Comparison of ENCODE assay signal across 9 mouse cellular contexts in the genomic region with DNA sequence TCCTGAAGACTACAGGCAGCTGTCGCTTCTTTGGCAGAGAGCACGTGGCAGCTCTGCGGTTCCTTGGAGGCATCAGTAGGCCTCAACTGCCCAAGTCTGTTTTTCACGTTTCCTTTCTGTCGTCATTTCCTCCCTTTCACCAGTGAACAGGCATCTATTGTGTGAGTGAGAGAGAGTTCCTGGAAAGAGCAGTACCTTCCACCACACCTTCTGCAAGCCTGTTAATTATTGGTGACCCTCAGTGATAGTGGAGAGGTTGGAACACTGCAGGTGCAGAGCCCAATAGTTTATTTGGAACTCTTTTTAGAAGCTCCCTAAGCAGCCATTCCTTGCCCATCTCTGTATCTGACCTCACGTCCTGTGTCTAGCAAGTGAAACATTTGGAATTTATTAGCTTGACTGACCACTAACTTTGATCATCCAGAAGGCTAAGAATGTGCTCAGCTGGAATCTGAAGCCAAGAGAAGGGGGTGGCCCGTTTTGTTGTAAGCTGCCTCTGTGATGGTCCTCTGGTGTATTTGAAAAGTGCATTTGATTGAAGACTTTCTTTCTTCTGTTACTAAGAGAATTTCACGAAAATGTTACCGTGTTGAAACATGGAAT. TPM values are rescaled to one million over a fixed set of nuclear protein-coding genes. Genes with fewer than 3 reads are reported as not detected.
A peak's percentile ranks its signal among the peaks of the same experiment; 100 is the strongest.
DNase-seq lines count a peak whose midpoint lies in the region; ATAC-seq and TF ChIP-seq lines count a peak whose summit lies in the region.
"Had no signal": no experiment of that assay in that cellular context is flagged by ENCODE, and none has a peak within 500 bp of the region (broad histone marks: within the 10 kb centered on the region; RNA-seq: fewer than 3 reads in every experiment).

No protein-coding gene starts in this region.

- peaks cover 10% of the 10 kb centered on the region for H3K4me1 ChIP-seq in kidney, adult 2 months (ENCODE audit: control insufficient read depth, insufficient read depth, low read length)
- peaks cover 11% of the 10 kb centered on the region; the same call in 1 of the 2 replicates for H3K4me1 ChIP-seq in intestine, postnatal 0 days (replicated peaks; ENCODE audit: control insufficient read depth, insufficient read depth, low read length)
- peaks cover 10% of the 10 kb centered on the region for H3K4me1 ChIP-seq in cerebellum, adult 2 months (ENCODE audit: control insufficient read depth, insufficient read depth, low read length)

- no peaks in the 10 kb centered on the region for H3K27me3 ChIP-seq in kidney, adult 2 months (replicated peaks; ENCODE audit: control insufficient read depth, insufficient read depth, low read length)
- H3K27me3 ChIP-seq in intestine, postnatal 0 days (replicated peaks; ENCODE audit: control insufficient read depth, insufficient read depth, low read length), result no peaks in the 10 kb centered on the region
- no peaks in the 10 kb centered on the region for H3K27me3 ChIP-seq in cerebellum, adult 2 months (ENCODE audit: control insufficient read depth, insufficient read depth, low read length)

- no peaks in the 10 kb centered on the region for H3K36me3 ChIP-seq in kidney, adult 2 months (ENCODE audit: control insufficient read depth, insufficient read depth, low read length)
- H3K36me3 ChIP-seq in intestine, postnatal 0 days (ENCODE audit: control insufficient read depth, insufficient read depth), result 0 out of 2 replicates have a peak, but pooled peaks cover 2% of the 10 kb centered on the region

- H3K4me2 ChIP-seq in intestine, postnatal 0 days (replicated peaks; ENCODE audit: low read depth), result no peak overlapping the region

- no peak overlapping the region for H3K4me3 ChIP-seq in kidney, adult 2 months (ENCODE audit: insufficient read depth, low read depth, low read length)
- no peak overlapping the region for H3K4me3 ChIP-seq in intestine, postnatal 0 days (ENCODE audit: low read depth, low read length)
- no peak overlapping the region for H3K4me3 ChIP-seq in cerebellum, adult 2 months (replicated peaks; ENCODE audit: insufficient read depth, low read depth, low read length)

- no peaks in the 10 kb centered on the region for H3K9me3 ChIP-seq in intestine, postnatal 0 days (ENCODE audit: control insufficient read depth)

- DNase-seq in kidney, adult 2 months, result peak; percentile 25
- DNase-seq in kidney, adult 11 months, result no peak
- DNase-seq in 3T3-L1 (ENCODE audit: low read depth, low spot score), result peak; percentile 93
- DNase-seq in brain, adult 2 months (ENCODE audit: low read depth, low spot score), result peak; percentile 17
- DNase-seq in layer of hippocampus, adult 8-10 months (ENCODE audit: low spot score in 2 of 2), result no peak
- no peak for DNase-seq in cerebellum, adult 2 months
- no peak for DNase-seq in urinary bladder, postnatal 25 days (ENCODE audit: low spot score)
- DNase-seq: cerebellum, adult 11 months had no signal

- 29% methylated on average over 9 of the region's 9 CpGs for WGBS in kidney, adult 2 months
- 28% methylated on average over 9 of the region's 9 CpGs for WGBS in intestine, postnatal 0 days
- WGBS in cerebellum, adult 2 months, result 29% methylated on average over 9 of the region's 9 CpGs

- H3K9ac ChIP-seq in intestine, postnatal 0 days (ENCODE audit: low read depth, low read length), result no peak overlapping the region

- no peak for TF ChIP-seq CTCF in kidney, adult 2 months (conservative IDR thresholded peaks at IDR 0.05; ENCODE audit: insufficient read depth, insufficient read length, low read depth, low read length)
- TF ChIP-seq CTCF in intestine, postnatal 0 days (IDR thresholded peaks at IDR 0.05; ENCODE audit: low read depth), result no peak
- TF ChIP-seq CTCF in cerebellum, adult 2 months (IDR thresholded peaks at IDR 0.05; ENCODE audit: borderline replicate concordance, insufficient read depth, low read depth, low read length), result no peak

- H3K27ac ChIP-seq in kidney, adult 2 months (ENCODE audit: insufficient read depth, low read depth, low read length), result no peak overlapping the region
- peak overlapping the region; percentile 37; the same call in 1 of the 2 replicates for H3K27ac ChIP-seq in intestine, postnatal 0 days (ENCODE audit: low read depth, low read length)
- no peak overlapping the region for H3K27ac ChIP-seq in cerebellum, adult 2 months (ENCODE audit: insufficient read depth, low read length)

- no peak for TF ChIP-seq POLR2A in kidney, adult 2 months (IDR thresholded peaks at IDR 0.05; ENCODE audit: low read depth, low read length)
- TF ChIP-seq POLR2A in cerebellum, adult 2 months (IDR thresholded peaks at IDR 0.05; ENCODE audit: borderline replicate concordance, insufficient read depth, low read length), result no peak

- ATAC-seq in intestine, postnatal 0 days, result peak; percentile 83

RNA-seq across cellular contexts. Expression of gene Prkci, which starts 21.1 kb away (rescaled TPM):
- 15.1 and 16.4 TPM in 2 replicates for polyA plus RNA-seq in kidney, adult 2 months (2012; rRNA removed)
- polyA plus RNA-seq in intestine, postnatal 0 days (2015; fragmentation: Nextera tagmentation; extraction: Ambion mirVana), result 14.0 and 14.5 TPM in 2 replicates
- 10 to 100 TPM; 53.2 to 62.0 (median 57.1) TPM for total RNA-seq in layer of hippocampus, adult 8-10 months (2022)
- polyA plus RNA-seq in cerebellum, adult 2 months (2012; rRNA removed), result 36.5 and 42.9 TPM in 2 replicates

RNA-seq across cellular contexts. Expression of gene Phc3, which starts 47.5 kb away (rescaled TPM):
- polyA plus RNA-seq in kidney, adult 2 months (2012; rRNA removed), result 23.9 and 27.7 TPM in 2 replicates
- polyA plus RNA-seq in intestine, postnatal 0 days (2015; fragmentation: Nextera tagmentation; extraction: Ambion mirVana), result 3.5 and 3.8 TPM in 2 replicates
- total RNA-seq in layer of hippocampus, adult 8-10 months (2022), result 10 to 100 TPM; 38.8 to 48.7 (median 45.4) TPM
- 25.9 and 30.1 TPM in 2 replicates for polyA plus RNA-seq in cerebellum, adult 2 months (2012; rRNA removed)

Comparison
In these comparisons a context has a peak if more than half of its experiments do, and no peak if none do; other contexts are left out.
1. DNase-seq: peak in kidney, adult 2 months (single experiment), 3T3-L1 (single experiment) and brain, adult 2 months (single experiment); none in kidney, adult 11 months (single experiment), layer of hippocampus, adult 8-10 months (0 of 2), cerebellum, adult 2 months (0 of 2) and urinary bladder, postnatal 25 days (single experiment).